8 mouse cellular contexts compared by ENCODE assay signal in genomic region chr5:92252797-92253343, GRCm38 (mm10). TPM values are rescaled to one million over a fixed set of nuclear protein-coding genes. Genes with fewer than 3 reads are reported as not detected.
DNase-seq lines count a peak whose midpoint lies in the region; ATAC-seq lines count a peak whose summit lies in the region.

No protein-coding gene starts in this region.

- peak; percentile 41 for DNase-seq in kidney, postnatal 4 days
- no peak for DNase-seq in kidney, adult 11 months
- DNase-seq in embryo, embryonic 11 days, result peak; percentile 63
- DNase-seq in hindbrain, embryonic 10.5 days (ENCODE audit: low spot score), result peak; percentile 32
- no peak for DNase-seq in adrenal gland, postnatal 10 days
- DNase-seq in urinary bladder, postnatal 4 days (ENCODE audit: low spot score in 2 of 2), result no peak
- no peak for DNase-seq in kidney, postnatal 14 days

- H3K27me3 ChIP-seq in hindbrain, embryonic 10.5 days (ENCODE audit: insufficient read depth, poor library complexity, severe bottlenecking), result no peaks in the 10 kb centered on the region
- H3K27me3 ChIP-seq in neural tube, embryonic 14.5 days (ENCODE audit: control insufficient read depth, insufficient read depth, low read length), result no peaks in the 10 kb centered on the region

- H3K27ac ChIP-seq in hindbrain, embryonic 10.5 days, result no peak overlapping the region
- H3K27ac ChIP-seq in neural tube, embryonic 14.5 days (ENCODE audit: low read depth, low read length), result no peak overlapping the region

- H3K36me3 ChIP-seq in hindbrain, embryonic 10.5 days, result no peaks in the 10 kb centered on the region
- H3K36me3 ChIP-seq in neural tube, embryonic 14.5 days (ENCODE audit: control insufficient read depth, insufficient read depth, low read length), result no peaks in the 10 kb centered on the region

- peak; percentile 80 for ATAC-seq in neural tube, embryonic 14.5 days (ENCODE audit: low read depth)

- WGBS in hindbrain, embryonic 10.5 days, result 20% methylated on average over 18 of the region's 18 CpGs
- WGBS in neural tube, embryonic 14.5 days, result 27% methylated on average over 18 of the region's 18 CpGs

- H3K4me2 ChIP-seq in neural tube, embryonic 14.5 days (ENCODE audit: low read depth, low read length), result peak overlapping the region; percentile 9; the same call in 1 of the 2 replicates

- H3K9me3 ChIP-seq in hindbrain, embryonic 10.5 days, result 0 out of 2 replicates have a peak, but pooled peaks cover 8% of the 10 kb centered on the region
- no peaks in the 10 kb centered on the region for H3K9me3 ChIP-seq in neural tube, embryonic 14.5 days (ENCODE audit: control insufficient read depth, low read length)

- peaks cover 24% of the 10 kb centered on the region for H3K4me1 ChIP-seq in hindbrain, embryonic 10.5 days (replicated peaks)
- H3K4me1 ChIP-seq in neural tube, embryonic 14.5 days (ENCODE audit: control insufficient read depth, insufficient read depth, low read length), result no peaks in the 10 kb centered on the region

- H3K4me3 ChIP-seq in hindbrain, embryonic 10.5 days, result peak overlapping the region; percentile 10; the same call in 1 of the 2 replicates
- H3K4me3 ChIP-seq in neural tube, embryonic 14.5 days (ENCODE audit: low read depth, low read length), result no peak overlapping the region

- no peak overlapping the region for H3K9ac ChIP-seq in neural tube, embryonic 14.5 days (replicated peaks; ENCODE audit: low read depth, low read length)

RNA-seq across cellular contexts. Expression of gene Ppef2, which starts 3.2 kb away (rescaled TPM):
- polyA plus RNA-seq in hindbrain, embryonic 10.5 days (2016; fragmentation: Nextera tagmentation; extraction: Ambion mirVana), result 0.16 and 0.22 TPM in 2 replicates
- 0.21 and 0.99 TPM in 2 replicates for polyA plus RNA-seq in neural tube, embryonic 14.5 days (2014; fragmentation: Nextera tagmentation; extraction: Ambion mirVana)
- under 1 TPM; 0.12 to 0.21 TPM for total RNA-seq in adrenal gland, postnatal 10 days (2021)

RNA-seq across cellular contexts. Expression of gene Naaa, which starts 25.1 kb away (rescaled TPM):
- polyA plus RNA-seq in hindbrain, embryonic 10.5 days (2016; fragmentation: Nextera tagmentation; extraction: Ambion mirVana), result 3.8 and 5.7 TPM in 2 replicates
- 23.1 and 23.9 TPM in 2 replicates for polyA plus RNA-seq in neural tube, embryonic 14.5 days (2014; fragmentation: Nextera tagmentation; extraction: Ambion mirVana)
- total RNA-seq in adrenal gland, postnatal 10 days (2021), result 10 to 100 TPM; 26.7 to 27.0 TPM

RNA-seq across cellular contexts. Expression of gene U90926, which starts 37.7 kb away (rescaled TPM):
- not detected in 2 replicates for polyA plus RNA-seq in hindbrain, embryonic 10.5 days (2016; fragmentation: Nextera tagmentation; extraction: Ambion mirVana)
- not detected in 2 replicates for polyA plus RNA-seq in neural tube, embryonic 14.5 days (2014; fragmentation: Nextera tagmentation; extraction: Ambion mirVana)
- total RNA-seq in adrenal gland, postnatal 10 days (2021), result under 1 TPM in 1 of 2 experiments, not detected in 1; 0.96 TPM

RNA-seq across cellular contexts. Expression of gene Sdad1, which starts 57.4 kb away (rescaled TPM):
- 35.3 and 53.7 TPM in 2 replicates for polyA plus RNA-seq in hindbrain, embryonic 10.5 days (2016; fragmentation: Nextera tagmentation; extraction: Ambion mirVana)
- 30.2 and 37.4 TPM in 2 replicates for polyA plus RNA-seq in neural tube, embryonic 14.5 days (2014; fragmentation: Nextera tagmentation; extraction: Ambion mirVana)
- total RNA-seq in adrenal gland, postnatal 10 days (2021), result 10 to 100 TPM; 32.1 to 36.0 TPM

Comparison
In these comparisons a context has a peak if more than half of its experiments do, and no peak if none do; other contexts are left out.
1. DNase-seq: peak in kidney, postnatal 4 days (2 of 2), embryo, embryonic 11 days (single experiment) and hindbrain, embryonic 10.5 days (single experiment); none in kidney, adult 11 months (single experiment), adrenal gland, postnatal 10 days (single experiment), urinary bladder, postnatal 4 days (0 of 2) and kidney, postnatal 14 days (single experiment).